Mouse (Mus musculus): Measurements from ENCODE around the gene Olfr1381. TPM values are rescaled to one million over a fixed set of nuclear protein-coding genes. Genes with fewer than 3 reads are reported as not detected.

Olfr1381 gene
- polyA plus RNA-seq (2012; rRNA removed) = not detected in 2 replicates

DNA sequence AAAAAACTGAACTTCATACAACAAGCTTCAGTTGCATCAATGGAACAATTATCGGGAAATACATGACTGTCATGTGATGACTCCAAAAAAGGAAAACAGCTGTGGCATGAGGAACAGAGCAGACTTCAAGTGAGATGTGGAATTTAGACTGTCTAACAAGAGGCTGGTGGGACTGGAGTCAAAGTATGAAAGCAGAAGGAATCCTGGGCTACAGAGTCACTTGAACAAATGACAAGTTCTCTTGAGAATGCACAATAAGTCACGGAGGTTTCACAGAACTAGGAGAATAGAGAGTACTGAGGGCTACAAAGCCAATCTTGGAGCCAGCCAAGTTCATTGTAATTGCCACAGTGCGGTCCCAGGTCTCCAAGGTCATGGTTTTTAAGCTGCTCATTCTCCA, at the start of gene Olfr1381:
TSS of gene Olfr1381 (plus strand) at position 301 of the 400 bp plus-strand sequence.

DNA sequence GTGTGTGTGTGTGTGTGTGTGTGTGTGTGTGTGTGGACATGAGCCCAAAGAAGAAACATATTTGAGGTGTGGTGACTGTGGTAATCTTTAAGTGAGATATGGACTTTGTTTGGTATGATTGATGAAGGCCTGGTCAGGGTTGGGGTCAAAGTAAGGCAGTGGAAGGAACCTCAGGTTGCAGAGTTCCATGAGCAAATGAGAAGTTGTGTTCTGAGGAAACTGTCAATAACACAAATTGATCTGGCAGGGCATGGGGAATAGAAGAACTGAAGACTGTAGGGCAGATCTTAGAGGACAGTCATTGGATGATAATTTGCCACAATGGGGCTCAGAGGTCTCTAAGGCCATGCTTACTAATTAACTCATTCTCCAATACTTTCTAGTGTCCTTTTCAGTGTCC, 23.9 kb upstream of the Olfr1381 start, which contains the start of gene Olfr1383:
TSS of gene Olfr1383 (plus strand) at position 301 of the 400 bp plus-strand sequence.

DNA sequence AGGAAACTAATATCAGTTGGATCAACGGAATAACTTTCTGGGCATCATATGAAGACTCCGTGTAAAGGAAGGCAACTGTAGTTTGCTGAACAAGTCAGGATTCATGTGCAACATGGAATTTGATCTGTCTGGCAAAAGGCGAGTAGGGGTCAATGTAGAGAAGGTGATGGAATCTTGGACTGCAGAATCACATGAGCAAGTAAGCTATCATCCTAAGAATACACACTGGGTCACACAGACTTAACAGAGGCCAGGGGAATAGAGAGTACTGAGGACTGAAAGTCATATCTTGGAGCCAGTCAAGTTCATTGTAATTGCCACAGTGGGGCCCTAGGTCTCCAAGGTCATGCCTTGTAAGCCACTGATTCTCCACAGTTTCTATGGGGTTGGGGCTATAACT, 15.3 kb upstream of the Olfr1381 start, which contains the start of gene Olfr1382:
TSS of gene Olfr1382 (plus strand) at position 301 of the 400 bp plus-strand sequence.

DNA sequence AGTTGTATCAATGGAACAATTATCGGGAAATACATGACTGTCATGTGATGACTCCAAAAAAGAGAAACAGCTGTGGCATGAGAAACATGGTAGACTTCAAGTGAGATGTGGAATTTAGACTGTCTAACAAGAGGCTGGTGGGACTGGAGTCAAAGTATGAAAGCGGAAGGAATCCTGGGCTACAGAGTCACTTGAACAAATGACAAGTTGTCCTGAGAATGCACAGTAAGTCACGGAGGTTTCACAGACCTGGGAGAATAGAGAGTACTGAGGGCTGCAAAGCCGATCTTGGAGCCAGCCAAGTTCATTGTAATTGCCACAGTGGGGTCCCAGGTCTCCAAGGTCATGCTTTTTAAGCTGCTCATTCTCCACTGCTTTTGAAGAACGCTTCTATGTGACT, 13.3 kb downstream of the Olfr1381 start, which contains the start of gene Olfr1380:
TSS of gene Olfr1380 (plus strand) at position 301 of the 400 bp plus-strand sequence.

Other genes starting within 250 kb of the Olfr1381 start
- not detected in 2 replicates for gene Olfr10, start 238.7 kb upstream of the Olfr1381 start, polyA plus RNA-seq (2012; rRNA removed)
- not detected in 2 replicates for gene Olfr1391, start 220.7 kb upstream of the Olfr1381 start, polyA plus RNA-seq (2012; rRNA removed)
- not detected in 2 replicates for gene Olfr1390, start 208.3 kb upstream of the Olfr1381 start, polyA plus RNA-seq (2012; rRNA removed)
- gene Olfr1389, start 120.4 kb upstream of the Olfr1381 start, polyA plus RNA-seq (2012; rRNA removed) = not detected in 2 replicates
- gene Olfr1388, start 106.8 kb upstream of the Olfr1381 start, polyA plus RNA-seq (2012; rRNA removed) = not detected in 2 replicates
- not detected in 2 replicates for gene Olfr1387, start 88.1 kb upstream of the Olfr1381 start, polyA plus RNA-seq (2012; rRNA removed)
- gene Olfr1386, start 78.4 kb upstream of the Olfr1381 start, polyA plus RNA-seq (2012; rRNA removed) = not detected in 2 replicates
- not detected in 2 replicates for gene Olfr1385, start 54.4 kb upstream of the Olfr1381 start, polyA plus RNA-seq (2012; rRNA removed)
- not detected in 2 replicates for gene Olfr1384, start 36.7 kb upstream of the Olfr1381 start, polyA plus RNA-seq (2012; rRNA removed)
- gene Olfr1383, start 23.8 kb upstream of the Olfr1381 start, polyA plus RNA-seq (2012; rRNA removed) = not detected in 2 replicates
- gene Olfr1382, start 15.2 kb upstream of the Olfr1381 start, polyA plus RNA-seq (2012; rRNA removed) = not detected in 2 replicates
- not detected in 2 replicates for gene Olfr1380, start 13.4 kb downstream of the Olfr1381 start, polyA plus RNA-seq (2012; rRNA removed)
- gene Flt4, start 65.8 kb downstream of the Olfr1381 start, polyA plus RNA-seq (2012; rRNA removed) = 1.8 and 2.8 TPM in 2 replicates
- gene Scgb3a1, start 120.2 kb downstream of the Olfr1381 start, polyA plus RNA-seq (2012; rRNA removed) = 1.5 and 2.4 TPM in 2 replicates
- gene Cnot6, start 169.3 kb downstream of the Olfr1381 start, polyA plus RNA-seq (2012; rRNA removed) = 1.2 and 2.1 TPM in 2 replicates